In the genomic region with DNA sequence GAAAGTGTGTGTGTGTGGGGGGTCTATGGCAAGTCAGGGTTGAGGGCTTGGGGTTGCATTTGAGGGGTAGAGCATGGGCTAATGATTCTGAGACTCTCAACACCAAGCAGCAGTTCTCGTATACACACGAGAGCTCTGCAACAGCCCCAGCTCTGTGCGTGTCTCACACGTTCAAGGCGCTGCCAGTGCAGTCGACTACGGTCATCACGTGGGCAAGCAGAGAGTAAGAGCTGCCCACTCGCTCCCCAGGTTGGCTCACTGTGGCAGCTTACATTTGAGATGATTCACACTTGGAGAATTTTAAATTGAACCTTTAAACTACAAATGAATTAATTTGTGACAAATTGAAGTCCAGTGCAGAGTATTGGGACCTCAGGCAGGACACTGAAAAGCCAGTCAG, we compare ENCODE assay signal across 13 mouse cellular contexts.
"Had no signal": no experiment of that assay in that cellular context is flagged by ENCODE, and none has a peak within 500 bp of the region (broad histone marks: within the 10 kb centered on the region; RNA-seq: fewer than 3 reads in every experiment).

No protein-coding gene starts in this region.

- H3K9ac ChIP-seq: liver, embryonic 15.5 days; midbrain, embryonic 13.5 days; stomach, embryonic 15.5 days had no signal

- H3K27me3 ChIP-seq: liver, embryonic 15.5 days; midbrain, embryonic 13.5 days; stomach, embryonic 15.5 days had no signal

- H3K27ac ChIP-seq: liver, embryonic 15.5 days; midbrain, embryonic 13.5 days; stomach, embryonic 15.5 days had no signal

- H3K4me3 ChIP-seq: liver, embryonic 15.5 days; midbrain, embryonic 13.5 days; stomach, embryonic 15.5 days had no signal

- H3K4me2 ChIP-seq: liver, embryonic 11.5 days; liver, embryonic 15.5 days; midbrain, embryonic 13.5 days; stomach, embryonic 15.5 days had no signal

- ATAC-seq: intestine, postnatal 0 days; lung, postnatal 0 days; midbrain, embryonic 13.5 days had no signal

- H3K36me3 ChIP-seq: liver, embryonic 15.5 days; midbrain, embryonic 13.5 days; stomach, embryonic 15.5 days had no signal

- DNase-seq: kidney, adult 8-10 months; kidney, postnatal 36 days; layer of hippocampus, adult 9-11 months; layer of hippocampus, postnatal 36 days; left cerebral cortex, postnatal 4 days; lung, adult 2 months; lung, postnatal 36 days had no signal

- H3K9me3 ChIP-seq: liver, embryonic 15.5 days; midbrain, embryonic 13.5 days; stomach, embryonic 15.5 days had no signal
